Mouse (Mus musculus): ENCODE measurements at regions not wholly inside any gene's neighbourhood (a gene's known extent, or its start where the extent isn't known, plus 50 kb on each side); places are given as distances from the start of the nearest gene placed in this dataset.

- DNase-seq (ENCODE audit: low spot score in 2 of 2), result no peak
Observed at GRCm38 (mm10) chr12:26144616-26145015, 270.4 kb downstream of the Rnf144a start.

- DNase-seq (ENCODE audit: low spot score in 2 of 2), result no peak
Observed at GRCm38 (mm10) chr12:26143411-26143810, 271.6 kb downstream of the Rnf144a start.

DNA sequence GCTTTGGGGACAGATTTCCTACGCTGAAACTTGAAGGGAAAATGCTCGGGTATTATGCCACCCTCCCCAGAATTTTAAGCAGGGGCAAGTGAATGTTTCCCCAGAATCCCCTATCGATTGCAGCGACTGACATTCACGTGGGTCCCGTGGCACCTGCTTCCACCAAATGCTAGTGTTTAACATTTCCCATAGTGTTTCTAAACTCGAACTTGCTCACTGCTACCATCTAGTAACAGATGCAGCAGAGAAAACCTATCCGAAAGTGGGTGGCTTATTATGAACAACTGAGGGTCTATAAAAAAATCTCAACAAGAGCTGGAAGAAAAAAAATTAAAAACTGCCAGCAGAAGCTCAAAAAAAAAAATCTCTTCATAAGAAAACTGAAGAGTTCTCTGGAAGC lies 284.2 kb downstream of the Rnf144a start:
- no peak for DNase-seq (ENCODE audit: low spot score in 2 of 2)

DNA sequence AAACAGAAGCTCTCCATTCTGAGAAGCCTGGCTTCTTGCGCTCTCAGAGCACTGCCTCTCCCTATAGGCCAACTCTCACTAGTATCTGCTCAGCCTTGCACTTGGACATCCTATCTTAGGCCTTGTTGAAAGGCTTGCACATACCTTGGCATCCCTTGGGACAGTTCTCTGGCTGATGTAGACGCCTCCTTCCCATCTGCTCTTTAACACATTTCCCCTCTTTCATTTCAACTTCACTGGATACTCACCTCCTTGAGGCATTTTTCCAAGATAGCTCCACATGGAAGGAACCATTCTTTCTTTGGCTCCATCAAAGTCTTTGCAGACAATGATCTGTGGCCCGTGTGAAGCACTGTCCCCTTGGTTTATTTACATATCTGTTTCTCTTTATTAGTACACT lies 285.0 kb downstream of the Rnf144a start:
- no peak for DNase-seq (ENCODE audit: low spot score in 2 of 2)

DNA sequence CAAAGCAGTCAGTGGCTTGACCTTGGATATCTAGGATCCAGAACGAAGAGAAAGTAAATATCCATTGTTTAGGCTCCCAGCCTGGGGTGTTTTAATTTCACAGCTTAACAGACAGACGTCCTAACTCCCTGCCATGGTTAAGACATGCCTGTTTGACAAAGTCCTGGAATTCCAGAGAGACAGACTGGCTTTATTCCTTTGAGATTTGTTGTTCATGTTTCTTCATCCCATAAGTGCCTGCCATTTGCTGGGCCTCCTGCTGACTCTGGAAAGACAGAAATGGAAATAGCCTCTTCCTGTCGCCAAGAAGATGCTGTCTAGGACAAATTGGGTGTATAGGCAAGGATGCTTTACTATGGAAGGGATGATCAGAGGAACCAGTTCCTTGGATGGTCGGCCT lies 285.5 kb downstream of the Rnf144a start:
- no peak for DNase-seq (ENCODE audit: low spot score in 2 of 2)

DNA sequence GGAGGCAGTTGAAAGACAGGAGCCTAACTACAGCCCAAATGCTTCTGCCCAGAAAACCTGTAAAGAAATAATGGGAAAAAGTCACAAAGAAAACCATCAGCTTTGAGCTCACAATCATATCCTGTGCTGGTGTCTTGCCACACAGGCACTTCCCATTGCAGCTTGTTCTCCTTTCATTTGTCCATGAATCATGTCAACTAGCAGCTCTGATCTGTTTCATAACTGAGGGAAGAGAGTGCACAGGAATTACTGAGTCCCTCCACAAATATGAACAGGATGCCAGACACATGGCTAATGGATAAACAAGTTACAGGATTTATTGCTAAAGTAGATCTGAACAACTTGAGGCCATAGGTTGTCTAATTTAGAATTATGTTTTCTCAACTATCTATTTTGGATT lies 286.2 kb downstream of the Rnf144a start:
- DNase-seq (ENCODE audit: low spot score in 2 of 2), result no peak

GRCm38 (mm10) chr12:26126260-26126659 lies 288.8 kb downstream of the Rnf144a start:
- DNase-seq (ENCODE audit: low spot score in 2 of 2), result no peak

- no peak for DNase-seq (ENCODE audit: low spot score in 2 of 2)
Observed at GRCm38 (mm10) chr12:26124211-26124610, 290.8 kb downstream of the Rnf144a start.

DNA sequence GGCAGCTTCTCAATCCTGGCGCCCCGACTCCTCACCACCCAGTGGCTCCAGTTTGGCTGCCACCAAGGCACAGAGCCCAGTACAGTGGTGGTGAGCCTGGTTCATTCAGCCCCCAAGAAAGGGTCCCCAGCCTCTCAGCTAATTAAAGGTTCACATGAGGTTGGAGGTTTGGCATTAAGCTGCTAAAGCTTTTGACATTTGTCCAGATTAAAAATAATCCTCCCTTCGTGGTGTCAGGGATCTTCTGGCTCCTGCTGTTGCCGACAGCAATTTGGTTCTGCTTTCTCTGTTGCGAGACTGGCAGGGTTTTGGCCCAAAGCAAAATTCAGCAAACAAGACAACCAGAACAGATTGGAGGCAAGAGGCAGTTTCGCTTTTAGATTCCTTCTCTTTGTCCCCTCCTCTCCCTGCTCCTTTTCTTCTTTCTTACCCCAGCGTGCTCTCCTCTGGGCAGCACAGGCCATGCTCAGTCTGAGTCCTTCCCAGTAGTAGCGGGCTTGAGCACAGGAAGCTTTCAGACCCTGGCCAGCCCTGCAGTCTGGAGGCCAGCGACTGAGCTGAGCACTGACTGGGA lies 299.6 kb downstream of the Rnf144a start:
- DNase-seq (ENCODE audit: low spot score in 2 of 2), result no peak

DNA sequence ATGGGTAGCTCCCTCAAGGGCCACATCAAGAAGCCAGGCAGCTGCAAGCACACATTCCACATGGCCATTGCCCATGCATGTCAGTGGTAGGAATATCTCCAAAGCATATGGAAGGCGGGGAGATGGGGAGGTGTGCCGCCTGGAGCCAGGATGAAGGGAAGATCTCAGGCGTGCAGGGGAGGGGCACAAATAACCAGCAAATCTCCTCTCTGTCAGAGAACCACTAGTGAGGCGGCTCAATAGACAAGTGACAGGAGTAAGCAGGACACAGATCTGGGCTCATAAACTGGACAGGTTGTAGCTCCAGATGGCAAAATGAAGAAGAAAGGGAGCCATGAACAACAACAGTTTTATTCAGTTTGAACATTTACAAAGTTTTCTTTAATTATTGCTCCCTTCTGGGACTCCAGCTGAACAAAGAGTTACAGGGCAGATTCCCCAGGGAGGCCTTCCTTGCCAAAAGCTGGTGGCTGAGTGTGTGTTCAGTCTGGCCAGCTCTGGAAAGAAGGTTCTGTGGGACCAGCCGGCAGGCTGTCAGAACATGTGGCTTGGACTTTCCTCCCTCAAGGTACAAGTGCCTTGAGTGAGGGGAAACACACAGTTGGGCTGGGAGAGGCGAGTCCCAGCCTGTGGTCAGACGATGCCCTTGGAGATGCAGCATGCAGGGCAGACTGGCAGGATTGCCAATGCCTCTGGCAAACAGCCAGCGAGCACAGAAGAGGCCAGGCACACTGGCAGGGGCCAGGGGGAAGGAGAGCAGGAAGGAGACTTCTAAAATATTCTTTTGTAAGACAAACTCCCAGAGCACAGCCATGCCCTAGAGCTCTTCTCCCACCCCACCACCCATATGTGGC lies 302.7 kb downstream of the Rnf144a start:
- no peak for DNase-seq (ENCODE audit: low spot score in 2 of 2)

DNA sequence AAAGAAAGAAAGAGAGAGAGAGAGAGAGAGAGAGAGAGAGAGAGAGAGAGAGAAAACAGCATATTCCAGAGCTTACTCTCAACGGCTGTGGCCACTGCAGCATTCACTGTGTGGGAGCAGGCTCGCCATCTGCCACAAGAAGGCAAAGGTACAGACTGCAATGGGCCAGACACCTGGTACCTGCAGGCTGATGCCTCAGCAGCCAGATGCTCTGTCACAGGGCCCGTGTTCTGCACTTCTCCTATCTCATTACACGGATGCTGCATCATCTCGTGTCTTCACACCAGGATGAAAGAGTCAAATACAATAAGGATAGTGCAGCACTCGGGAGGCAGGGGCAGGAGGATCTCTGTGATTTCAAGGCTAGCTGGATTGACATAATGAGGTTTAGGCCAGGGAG lies 305.2 kb downstream of the Rnf144a start:
- DNase-seq (ENCODE audit: low spot score in 2 of 2), result no peak

DNA sequence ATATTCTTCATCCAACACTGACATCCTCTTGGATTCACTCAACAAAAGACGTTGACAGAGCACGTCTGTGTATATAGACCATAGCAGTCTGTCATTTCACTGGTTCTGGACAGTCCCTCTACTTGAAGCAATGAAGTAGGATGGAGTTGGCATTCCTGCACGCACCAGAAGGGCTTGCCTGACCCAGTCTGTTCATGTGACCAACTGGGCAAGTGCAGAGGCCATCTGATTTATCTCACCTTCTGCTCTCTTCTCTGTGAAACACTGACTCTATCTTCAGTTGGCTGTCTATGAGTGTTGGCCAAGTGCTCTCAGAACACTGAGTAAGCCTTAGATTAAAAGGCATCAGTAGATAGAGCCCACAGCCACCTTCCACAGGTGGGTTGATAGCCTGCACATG lies 310.7 kb downstream of the Rnf144a start:
- no peak for DNase-seq (ENCODE audit: low spot score in 2 of 2)

DNA sequence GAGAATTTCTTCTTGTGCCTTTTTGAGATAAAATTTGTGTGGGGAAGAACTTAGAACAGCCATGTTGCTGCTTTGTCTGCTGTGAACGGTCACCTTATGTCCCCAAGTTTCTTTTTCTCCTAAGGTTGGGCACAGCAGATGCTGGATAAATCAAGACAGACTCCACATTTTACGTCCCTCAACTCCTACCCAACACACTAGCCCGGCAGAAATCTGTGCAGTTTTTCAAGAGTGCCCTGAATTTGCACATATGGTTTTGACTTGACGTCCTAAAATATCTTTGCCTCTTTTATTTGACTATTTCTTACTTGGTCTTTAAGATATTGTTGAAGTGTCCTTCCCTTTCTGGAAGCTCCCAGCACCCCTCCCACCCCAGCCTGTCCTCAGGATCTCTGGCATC lies 312.7 kb downstream of the Rnf144a start:
- DNase-seq (ENCODE audit: low spot score in 2 of 2), result no peak

DNA sequence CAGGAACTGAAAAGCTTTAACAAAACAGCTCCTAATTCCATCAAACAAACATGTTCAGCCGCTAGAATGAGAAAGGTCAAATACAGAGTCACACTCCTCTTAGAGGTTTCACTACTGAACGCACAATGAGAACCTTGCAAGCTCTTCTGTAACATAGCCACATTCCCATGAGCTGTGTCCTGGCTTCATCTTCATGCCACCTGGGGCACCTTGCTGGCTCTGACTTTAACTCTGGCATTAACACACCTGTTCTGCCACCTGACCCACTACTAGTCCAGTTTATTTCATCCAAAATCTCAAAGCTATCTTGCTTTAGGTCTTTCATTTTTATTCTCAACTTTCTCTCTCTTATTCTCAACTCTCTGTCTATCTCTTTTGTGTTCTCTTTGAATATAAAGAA lies 314.9 kb downstream of the Rnf144a start:
- no peak for DNase-seq (ENCODE audit: low spot score in 2 of 2)

- no peak for DNase-seq (ENCODE audit: low spot score in 2 of 2)
Observed at GRCm38 (mm10) chr12:26099176-26099575, 315.9 kb downstream of the Rnf144a start.

GRCm38 (mm10) chr12:26092311-26092710 lies 322.7 kb downstream of the Rnf144a start:
- DNase-seq (ENCODE audit: low spot score in 2 of 2), result no peak

- DNase-seq (ENCODE audit: low spot score in 2 of 2), result no peak
Observed at GRCm38 (mm10) chr12:26091865-26092264, 323.2 kb downstream of the Rnf144a start.

DNA sequence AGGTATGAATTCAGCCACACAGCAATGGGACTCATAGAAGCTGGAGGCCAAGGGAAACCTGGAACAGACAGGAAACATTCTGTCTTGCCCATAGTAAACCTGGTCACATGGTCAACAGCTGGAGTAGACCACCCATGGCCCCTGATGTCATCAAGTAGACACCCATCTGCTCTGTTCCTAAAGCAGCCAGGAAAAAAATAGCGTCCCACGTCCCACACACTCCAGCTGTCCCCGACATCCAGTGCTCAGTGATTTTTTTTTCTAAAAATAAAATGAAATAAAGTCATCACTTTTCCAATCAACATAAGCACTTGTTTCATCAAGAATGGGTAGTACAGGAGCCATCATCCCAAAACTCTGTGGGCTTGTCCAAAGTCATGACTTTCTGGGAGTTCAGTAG lies 326.7 kb downstream of the Rnf144a start:
- no peak for DNase-seq (ENCODE audit: low spot score in 2 of 2)

- DNase-seq (ENCODE audit: low spot score in 2 of 2), result no peak
Observed at GRCm38 (mm10) chr12:26086923-26087322, 328.1 kb downstream of the Rnf144a start.

DNA sequence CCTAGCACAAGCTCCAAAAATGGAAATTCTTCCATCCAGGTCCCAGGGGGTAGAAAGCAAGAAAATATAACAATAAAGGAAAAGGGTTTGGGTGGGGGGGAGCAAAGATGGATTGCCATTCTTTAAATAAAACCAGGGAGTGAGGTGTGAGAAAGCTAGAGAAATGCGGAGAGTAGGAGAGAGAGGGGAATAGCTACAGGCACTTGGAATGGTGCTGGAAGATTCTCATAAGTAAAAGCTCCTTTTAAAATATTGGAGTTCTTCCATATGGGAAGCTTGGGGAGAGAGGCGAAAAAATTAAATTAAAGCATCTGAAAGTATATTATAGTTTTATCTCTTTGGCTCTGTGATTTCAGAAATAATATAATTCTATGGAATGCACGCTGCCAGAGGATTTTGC lies 328.6 kb downstream of the Rnf144a start:
- no peak for DNase-seq (ENCODE audit: low spot score in 2 of 2)

DNA sequence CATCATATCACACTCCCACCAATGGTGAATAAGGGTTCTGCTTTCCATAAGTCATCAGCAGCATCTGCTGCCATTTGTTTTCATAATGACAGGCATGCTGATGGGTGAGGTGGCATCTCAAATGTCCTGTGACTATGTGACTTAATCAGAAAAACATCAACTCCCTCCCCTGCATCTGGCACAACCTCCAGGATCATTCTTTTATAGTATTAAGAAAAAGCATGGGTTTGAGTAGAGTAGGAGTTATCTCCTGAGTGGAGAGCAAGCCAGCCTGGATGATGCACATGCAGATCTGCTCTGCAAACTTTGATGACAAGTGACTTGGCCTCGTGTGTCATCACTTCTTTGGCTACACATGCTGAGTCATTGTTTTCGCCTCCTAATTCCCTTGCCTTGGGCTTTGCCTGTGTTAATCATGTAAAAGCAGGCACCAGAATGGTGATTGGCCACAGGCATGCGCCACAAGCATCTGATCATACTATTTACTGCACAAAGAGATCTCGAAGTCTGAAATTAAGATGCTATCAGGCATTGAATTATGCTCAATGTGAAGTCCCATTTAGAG lies 335.9 kb downstream of the Rnf144a start:
- no peak for DNase-seq (ENCODE audit: low spot score in 2 of 2)

DNA sequence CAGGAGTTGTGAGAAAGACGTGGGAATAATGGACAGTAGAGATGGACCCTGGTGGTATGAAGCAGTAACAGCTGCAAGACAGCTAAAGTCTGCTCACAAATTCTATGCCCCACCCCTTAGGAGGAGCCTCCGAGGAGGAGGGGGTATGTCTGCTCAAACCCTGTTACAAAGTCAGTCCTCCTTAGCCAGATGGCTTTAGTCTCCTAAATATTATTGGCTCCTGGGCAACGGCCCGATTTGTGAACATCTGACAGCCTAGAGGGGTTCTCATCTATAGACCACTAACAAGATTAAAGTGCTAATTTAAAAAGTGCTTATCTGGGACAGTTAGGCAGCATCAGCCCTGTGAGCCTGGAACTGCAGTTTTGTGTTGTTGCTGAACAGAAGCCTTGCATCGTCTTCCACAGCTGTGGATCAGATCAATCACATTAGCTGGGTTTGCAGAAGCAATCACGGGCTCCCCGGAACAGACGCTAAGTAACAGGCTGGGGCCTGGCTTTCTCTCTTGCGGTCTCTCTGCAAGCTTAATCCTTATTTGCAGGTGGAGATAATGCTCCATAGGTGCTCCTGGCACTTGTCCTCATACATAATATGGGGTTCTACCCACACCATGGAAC lies 339.3 kb downstream of the Rnf144a start:
- DNase-seq (ENCODE audit: low spot score in 2 of 2), result no peak

GRCm38 (mm10) chr12:26072180-26072579 lies 342.9 kb downstream of the Rnf144a start:
- DNase-seq (ENCODE audit: low spot score in 2 of 2), result no peak
